Mouse (Mus musculus): ENCODE data around the gene Sfi1. TPM values are rescaled to one million over a fixed set of nuclear protein-coding genes. Genes with fewer than 3 reads are reported as not detected.
"Not testable (repeated sequence)": the region's sequence is repeated elsewhere in the genome, so short reads cannot be mapped to it uniquely, and the experiment has no call there.

Gene Sfi1
- polyA plus RNA-seq, 1 experiment from 2014 or later = 8.8 TPM

GRCm38 (mm10) chr11:3100066-3100645, 93.1 kb downstream of the Sfi1 start:
- H3K9ac ChIP-seq (ENCODE audit: low read length); H3K4me2 ChIP-seq (ENCODE audit: low read length); H3K4me3 ChIP-seq (ENCODE audit: control insufficient read depth in 1 of 2, insufficient read depth in 1 of 2, low read depth in 1 of 2, low read length in 2 of 2); H3K27me3 ChIP-seq (ENCODE audit: control insufficient read depth, insufficient read depth, low read length); H3K36me3 ChIP-seq (ENCODE audit: control insufficient read depth, insufficient read depth, low read length); H3K27ac ChIP-seq (replicated peaks in 1 of 2; ENCODE audit: control insufficient read depth in 1 of 2, insufficient read depth in 1 of 2, low read depth in 2 of 2, low read length in 2 of 2); H3K4me1 ChIP-seq (ENCODE audit: control insufficient read depth in 2 of 2, insufficient read depth in 2 of 2, low read length in 2 of 2): not testable (repeated sequence)
- peaks cover 42% of the 10 kb centered on the region for H3K9me3 ChIP-seq (ENCODE audit: control insufficient read depth, low read length)
- peak; percentile 64; the same call in 1 of the 2 replicates for ATAC-seq (ENCODE audit: insufficient number of reproducible peaks, insufficient read depth, low FRiP score, low read depth)
- WGBS = 73% methylated on average over 12 of the region's 12 CpGs

Other genes with a start within 250 kb of the Sfi1 start
- 45.1 and 47.5 TPM in 2 replicates for gene Eif4enif1, start 8.9 kb upstream of the Sfi1 start, polyA plus RNA-seq (2014; fragmentation: Nextera tagmentation; extraction: Ambion mirVana)
- 150 and 155 TPM in 2 replicates for gene Drg1, start 73.0 kb upstream of the Sfi1 start, polyA plus RNA-seq (2014; fragmentation: Nextera tagmentation; extraction: Ambion mirVana)
- 23.7 and 26.2 TPM in 2 replicates for gene Patz1, start 95.4 kb upstream of the Sfi1 start, polyA plus RNA-seq (2014; fragmentation: Nextera tagmentation; extraction: Ambion mirVana)
- 32.2 TPM in 2 replicates for gene Pik3ip1, start 136.9 kb upstream of the Sfi1 start, polyA plus RNA-seq (2014; fragmentation: Nextera tagmentation; extraction: Ambion mirVana)
- 58.1 and 60.3 TPM in 2 replicates for gene Limk2, start 215.7 kb upstream of the Sfi1 start, polyA plus RNA-seq (2014; fragmentation: Nextera tagmentation; extraction: Ambion mirVana)